Mouse (Mus musculus) kidney, adult 2 months (tissue): ENCODE data around the gene Tmem262.

Source experiments
- CTCF ChIP-seq: fragments of 200-500 bp; conservative IDR thresholded peaks from 2 replicates; pipeline ENCODE4 v1.5.1; 2011; ENCODE audit warnings: low read depth, mild to moderate bottlenecking, control low read depth, low read length, moderate library complexity, mixed read lengths; ENCODE audit not compliant: insufficient read depth, insufficient read length
- POLR2A ChIP-seq: fragments of 200-500 bp; IDR thresholded peaks from one replicate; pipeline ENCODE4 v1.6.1; 2011; ENCODE audit warnings: low read depth, low read length, control low read depth

DNA sequence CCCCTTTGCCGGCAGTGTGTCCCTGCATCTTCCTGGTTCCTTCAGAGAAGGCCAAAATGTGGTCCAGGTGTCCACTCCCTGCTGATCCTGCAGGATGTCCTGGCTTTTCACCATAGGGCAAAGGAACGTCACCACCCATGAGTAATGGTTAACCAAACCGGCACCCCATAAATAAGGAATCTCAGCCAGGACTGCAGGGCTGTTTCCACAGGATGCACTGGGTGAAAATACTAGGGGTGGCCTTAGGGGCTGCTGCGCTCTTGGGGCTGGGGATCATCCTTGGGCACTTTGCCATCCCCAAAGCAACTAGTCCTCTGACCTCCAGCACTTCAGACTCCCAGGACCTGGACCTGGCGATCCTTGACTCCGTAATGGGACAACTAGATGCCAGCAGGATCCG, 25.8 kb downstream of the Tmem262 start, which contains the start of gene Naaladl1:
- TF ChIP-seq CTCF (no peak), POLR2A (no peak)
